Comparison of ENCODE assay signal across 9 mouse cellular contexts in genomic region chr7:123368187-123368586, GRCm38 (mm10). TPM values are rescaled to one million over a fixed set of nuclear protein-coding genes. Genes with fewer than 3 reads are reported as not detected.
DNase-seq lines count a peak whose midpoint lies in the region; ATAC-seq and TF ChIP-seq lines count a peak whose summit lies in the region.
"Had no signal": no experiment of that assay in that cellular context is flagged by ENCODE, and none has a peak within 500 bp of the region (broad histone marks: within the 10 kb centered on the region; RNA-seq: fewer than 3 reads in every experiment).

No protein-coding gene starts in this region.

- no peak for TF ChIP-seq EP300 in liver, embryonic 14.5 days (IDR thresholded peaks at IDR 0.05; ENCODE audit: low read depth)

- peak overlapping the region; percentile 85 for H3K4me2 ChIP-seq in liver, embryonic 14.5 days (ENCODE audit: low read depth)

- no peak for TF ChIP-seq POLR2A in spleen, adult 2 months (IDR thresholded peaks at IDR 0.05; ENCODE audit: low read depth, low read length)

- H3K9me3 ChIP-seq in erythroblast, embryonic 14.5 days (ENCODE audit: control insufficient read depth, low read length), result no peaks in the 10 kb centered on the region
- H3K9me3 ChIP-seq in liver, embryonic 14.5 days (ENCODE audit: control insufficient read depth, low read length), result no peaks in the 10 kb centered on the region

- peak overlapping the region; percentile 86 for H3K4me3 ChIP-seq in erythroblast, embryonic 14.5 days (replicated peaks)
- peak overlapping the region; percentile 49 for H3K4me3 ChIP-seq in spleen, adult 2 months (ENCODE audit: extremely low read depth, insufficient read depth, insufficient read length)
- peak overlapping the region; percentile 16 to 78; a peak in 3 of 4 replicates for H3K4me3 ChIP-seq in liver, embryonic 14.5 days (ENCODE audit: insufficient read depth in 1 of 2, low read depth in 2 of 2, low read length in 2 of 2)

- no peak for TF ChIP-seq CTCF in spleen, adult 2 months (IDR thresholded peaks at IDR 0.05; ENCODE audit: extremely low read depth, insufficient read depth, insufficient read length, insufficient replicate concordance)
- TF ChIP-seq CTCF in liver, embryonic 14.5 days (IDR thresholded peaks at IDR 0.05; ENCODE audit: low read depth), result no peak

- H3K9ac ChIP-seq in liver, embryonic 14.5 days (replicated peaks), result peak overlapping the region; percentile 10; the same call in 1 of the 2 replicates

- ATAC-seq in erythroblast, adult 5-6 weeks (replicated peaks; ENCODE audit: low FRiP score, poor library complexity, severe bottlenecking), result no peak
- no peak for ATAC-seq in liver, embryonic 14.5 days (ENCODE audit: insufficient read depth)

- 23% methylated on average over 2 of the region's 2 CpGs for WGBS in spleen, adult 2 months
- WGBS in liver, embryonic 14.5 days (ENCODE audit: insufficient replicate concordance), result 45% methylated on average over 2 of the region's 2 CpGs

- H3K4me1 ChIP-seq in erythroblast, embryonic 14.5 days (ENCODE audit: control insufficient read depth), result peaks cover 67% of the 10 kb centered on the region
- H3K4me1 ChIP-seq in spleen, adult 2 months (ENCODE audit: control insufficient read depth, insufficient read depth, insufficient read length), result peaks cover 27% of the 10 kb centered on the region; the same call in 1 of the 2 replicates
- H3K4me1 ChIP-seq in liver, embryonic 14.5 days (replicated peaks; ENCODE audit: control insufficient read depth in 2 of 2, insufficient read depth in 2 of 2, low read length in 1 of 2), result peaks cover 37 to 50% of the 10 kb centered on the region in 2 experiments

- H3K36me3 ChIP-seq in erythroblast, embryonic 14.5 days (ENCODE audit: control insufficient read depth), result peaks cover 12% of the 10 kb centered on the region
- peaks cover 3% of the 10 kb centered on the region; the same call in 1 of the 2 replicates for H3K36me3 ChIP-seq in spleen, adult 2 months (ENCODE audit: control insufficient read depth, insufficient read depth, low read length)
- H3K36me3 ChIP-seq in liver, embryonic 14.5 days (replicated peaks; ENCODE audit: control insufficient read depth, insufficient read depth, low read depth), result no peaks in the 10 kb centered on the region; the same call in 1 of the 2 replicates

- H3K27me3 ChIP-seq in erythroblast, embryonic 14.5 days (ENCODE audit: control insufficient read depth), result peaks cover 4% of the 10 kb centered on the region; the same call in 1 of the 2 replicates
- no peaks in the 10 kb centered on the region for H3K27me3 ChIP-seq in spleen, adult 2 months (ENCODE audit: control insufficient read depth, insufficient read depth, low read length)
- no peaks in the 10 kb centered on the region for H3K27me3 ChIP-seq in liver, embryonic 14.5 days (ENCODE audit: control insufficient read depth, insufficient read depth, low read length)

- no peak for DNase-seq in spleen, adult 2 months (ENCODE audit: low read depth in 1 of 2, low spot score in 2 of 2)
- DNase-seq in spleen, adult 18-20 months, result no peak
- DNase-seq in liver, embryonic 14.5 days (ENCODE audit: low read depth in 3 of 3, low spot score in 3 of 3), result no peak
- DNase-seq in urinary bladder, adult 18-20 months (ENCODE audit: low spot score in 2 of 2), result no peak
- no peak for DNase-seq in urinary bladder, postnatal 10 days (ENCODE audit: low spot score)
- no peak for DNase-seq in spleen, adult 12 weeks (ENCODE audit: low spot score)
- DNase-seq: adrenal gland, postnatal 10 days had no signal

- H3K27ac ChIP-seq in spleen, adult 2 months (ENCODE audit: insufficient read depth, low read length), result peak overlapping the region; percentile 62
- no peak overlapping the region for H3K27ac ChIP-seq in liver, embryonic 14.5 days

RNA-seq across cellular contexts. Expression of gene Lcmt1, which starts 1.4 kb away (rescaled TPM):
- 0.30 and 0.61 TPM in 2 replicates for polyA plus RNA-seq in erythroblast, embryonic 14.5 days (2012)
- 2.9 and 14.0 TPM in 2 replicates for total RNA-seq in erythroblast, adult 5-6 weeks (2015; ENCODE audit: low replicate concordance)
- total RNA-seq in erythroblast, adult 5-6 weeks (2017; ENCODE audit: low replicate concordance), result 7.8 and 18.0 TPM in 2 replicates
- polyA plus RNA-seq in spleen, adult 2 months (2012; rRNA removed), result 9.3 and 13.1 TPM in 2 replicates
- polyA plus RNA-seq in liver, embryonic 14.5 days (2012; rRNA removed), result 13.0 and 18.6 TPM in 2 replicates
- 23.6 and 28.4 TPM in 2 replicates for polyA plus RNA-seq in liver, embryonic 14.5 days (2014; fragmentation: Nextera tagmentation; extraction: Ambion mirVana)

RNA-seq across cellular contexts. Expression of gene Arhgap17, which starts 1.5 kb away (rescaled TPM):
- polyA plus RNA-seq in erythroblast, embryonic 14.5 days (2012), result 3.8 and 4.6 TPM in 2 replicates
- 16.5 and 24.5 TPM in 2 replicates for total RNA-seq in erythroblast, adult 5-6 weeks (2015; ENCODE audit: low replicate concordance)
- total RNA-seq in erythroblast, adult 5-6 weeks (2017; ENCODE audit: low replicate concordance), result 5.4 and 7.2 TPM in 2 replicates
- polyA plus RNA-seq in spleen, adult 2 months (2012; rRNA removed), result 68.0 and 83.6 TPM in 2 replicates
- polyA plus RNA-seq in liver, embryonic 14.5 days (2012; rRNA removed), result 9.6 and 10.9 TPM in 2 replicates
- 10.2 and 12.6 TPM in 2 replicates for polyA plus RNA-seq in liver, embryonic 14.5 days (2014; fragmentation: Nextera tagmentation; extraction: Ambion mirVana)
